In genomic region chr12:117035243-117035642, GRCm38 (mm10) we compare ENCODE assay signal across 9 mouse cellular contexts.
DNase-seq lines count a peak whose midpoint lies in the region; ATAC-seq lines count a peak whose summit lies in the region.
"Had no signal": no experiment of that assay in that cellular context is flagged by ENCODE, and none has a peak within 500 bp of the region (broad histone marks: within the 10 kb centered on the region; RNA-seq: fewer than 3 reads in every experiment).

No protein-coding gene starts in this region.

- no peaks in the 10 kb centered on the region for H3K36me3 ChIP-seq in heart, embryonic 10.5 days
- H3K36me3 ChIP-seq in midbrain, embryonic 14.5 days (ENCODE audit: control insufficient read depth, insufficient read depth, low read length), result no peaks in the 10 kb centered on the region
- no peaks in the 10 kb centered on the region for H3K36me3 ChIP-seq in splenic B cell, adult 2 months (ENCODE audit: control insufficient read depth, insufficient read depth, low read length, poor library complexity, severe bottlenecking)

- no peaks in the 10 kb centered on the region for H3K4me1 ChIP-seq in heart, embryonic 10.5 days
- 0 out of 2 replicates have a peak, but pooled peaks cover 7% of the 10 kb centered on the region for H3K4me1 ChIP-seq in midbrain, embryonic 14.5 days (ENCODE audit: control insufficient read depth, insufficient read depth, low read length)

- ATAC-seq in midbrain, embryonic 14.5 days (ENCODE audit: low FRiP score, low TSS enrichment), result peak; percentile 46; the same call in 1 of the 2 replicates

- H3K27ac ChIP-seq in heart, embryonic 10.5 days, result no peak overlapping the region
- no peak overlapping the region for H3K27ac ChIP-seq in midbrain, embryonic 14.5 days (replicated peaks; ENCODE audit: low read depth, low read length)
- H3K27ac ChIP-seq: macrophage had no signal

- WGBS in heart, embryonic 10.5 days, result 2% methylated on average over 2 of the region's 2 CpGs
- WGBS in midbrain, embryonic 14.5 days, result 2% methylated on average over 2 of the region's 2 CpGs

- H3K9me3 ChIP-seq in heart, embryonic 10.5 days, result no peaks in the 10 kb centered on the region
- 0 out of 2 replicates have a peak, but pooled peaks cover under 1% of the 10 kb centered on the region for H3K9me3 ChIP-seq in midbrain, embryonic 14.5 days (ENCODE audit: control insufficient read depth, low read length)

- no peak overlapping the region for H3K4me2 ChIP-seq in midbrain, embryonic 14.5 days (ENCODE audit: low read length)

- peak; percentile 34 to 57 for DNase-seq in heart, adult 18-20 months
- no peak for DNase-seq in heart, embryonic 10.5 days (ENCODE audit: low spot score)
- peak; percentile 49 for DNase-seq in cerebellum, adult 9-11 months
- peak; percentile 32 to 66 for DNase-seq in frontal cortex, postnatal 10 days (ENCODE audit: low spot score in 2 of 2)
- peak; percentile 9 to 58 for DNase-seq in kidney, adult 8-10 months
- DNase-seq in left cerebral cortex, postnatal 36 days (ENCODE audit: low spot score in 2 of 2), result peak; percentile 47 to 63
- peak; percentile 86 for DNase-seq in midbrain, embryonic 14.5 days
- peak; percentile 26 for DNase-seq in splenic B cell, adult 2 months (ENCODE audit: low read depth, low spot score)

- intact Hi-C loops in left cerebral cortex, postnatal 36 days (cut with DNase I), result loop anchor here (5.0 kb wide), 3 partner anchors 97 to 292 kb away; no protein-coding TSS in a partner anchor

- no peak overlapping the region for H3K4me3 ChIP-seq in heart, embryonic 10.5 days
- H3K4me3 ChIP-seq in midbrain, embryonic 14.5 days (replicated peaks; ENCODE audit: low read depth, low read length), result no peak overlapping the region

- H3K9ac ChIP-seq in midbrain, embryonic 14.5 days (replicated peaks; ENCODE audit: low read length), result no peak overlapping the region

- no peaks in the 10 kb centered on the region for H3K27me3 ChIP-seq in heart, embryonic 10.5 days (ENCODE audit: insufficient read depth, poor library complexity, severe bottlenecking)
- no peaks in the 10 kb centered on the region for H3K27me3 ChIP-seq in midbrain, embryonic 14.5 days (ENCODE audit: control insufficient read depth, insufficient read depth, low read length)
- no peaks in the 10 kb centered on the region for H3K27me3 ChIP-seq in splenic B cell, adult 2 months (ENCODE audit: control insufficient read depth, insufficient read depth, low read length, poor library complexity, severe bottlenecking)
